Mouse (Mus musculus) lung, postnatal 0 days (tissue): ENCODE results near the gene Timm17a. TPM values are rescaled to one million over a fixed set of nuclear protein-coding genes. Genes with fewer than 3 reads are reported as not detected.

ENCODE experiments used
- ATAC-seq: fragments of 200-750 bp; cut with Nextera tagmentation; 2 replicates; pipeline ENCODE4 v1.8.0; 2017; ENCODE audit warnings: moderate library complexity
- DNase-seq: peaks from one replicate; pipeline ENCODE4 v3.0.0-alpha.2; 2016; ENCODE audit warnings: low spot score
- H3K27ac ChIP-seq: fragments of 300-500 bp; sonication (generic); 2 replicates; pipeline ENCODE4 v1.5.1; 2014; ENCODE audit warnings: antibody characterized with exemption, mild to moderate bottlenecking, low read length, mixed read lengths
- H3K27me3 ChIP-seq: fragments of 300-500 bp; sonication (generic); replicated peaks from 2 replicates; pipeline ENCODE4 v1.6.1; 2014; ENCODE audit warnings: low read length, mixed read lengths; ENCODE audit not compliant: insufficient read depth
- H3K36me3 ChIP-seq: fragments of 300-500 bp; sonication (generic); 2 replicates; pipeline ENCODE4 v1.6.1; 2014; ENCODE audit warnings: low read length, mixed read lengths; ENCODE audit not compliant: insufficient read depth
- H3K4me1 ChIP-seq: fragments of 300-500 bp; sonication (generic); 2 replicates; pipeline ENCODE4 v1.6.1; 2014; ENCODE audit warnings: antibody characterized with exemption, low read depth, low read length, mixed read lengths; ENCODE audit not compliant: insufficient read depth
- H3K4me2 ChIP-seq: fragments of 300-500 bp; sonication (generic); replicated peaks from 2 replicates; pipeline ENCODE4 v1.6.1; 2014; ENCODE audit warnings: low read depth, mild to moderate bottlenecking, low read length, moderate library complexity, mixed read lengths
- H3K4me3 ChIP-seq: fragments of 300-500 bp; sonication (generic); 2 replicates; pipeline ENCODE4 v1.5.1; 2014; ENCODE audit warnings: low read depth, low read length
- H3K9ac ChIP-seq: fragments of 300-500 bp; sonication (generic); replicated peaks from 2 replicates; pipeline ENCODE4 v1.6.1; 2014; ENCODE audit warnings: low read depth, mild to moderate bottlenecking
- H3K9me3 ChIP-seq: fragments of 300-500 bp; sonication (generic); 2 replicates; pipeline ENCODE4 v1.6.1; 2016; ENCODE audit warnings: low read length, mixed read lengths
- CTCF ChIP-seq: IDR thresholded peaks from 2 replicates; pipeline ENCODE4 v1.5.1; 2016; ENCODE audit warnings: antibody characterized with exemption, mild to moderate bottlenecking
- EP300 ChIP-seq: IDR thresholded peaks from 2 replicates; pipeline ENCODE4 v1.6.1; 2016; ENCODE audit warnings: antibody characterized with exemption, mild to moderate bottlenecking, control low read depth
- WGBS: fragments of 180-500 bp; shearing (Covaris S2); extraction: QIAGEN DNeasy Blood & Tissue Kit; methylation state at CpG from one replicate; pipeline ENCODE4 v1.1.7; 2014; 5-methylcytosine and 5-hydroxymethylcytosine counted together
- polyA plus RNA-seq: library from polyadenylated mRNA; unstranded; fragments of >200 nt; fragmentation: Nextera tagmentation; extraction: Ambion mirVana; gene quantifications from 2 replicates; pipeline ENCODE4 v1.2.1, GENCODE M21; 2015

The Timm17a gene
- polyA plus RNA-seq, 1 experiment from 2014 or later: 186 TPM

- Histone ChIP-seq H3K4me1 (peaks cover 5% of the 10 kb centered on the region; the same call in 1 of the 2 replicates), H3K4me2 (peak overlapping the region; percentile 57), H3K9me3 (no peaks in the 10 kb centered on the region), H3K27me3 (no peaks in the 10 kb centered on the region), H3K4me3 (peak overlapping the region; percentile 28; the same call in 1 of the 2 replicates), H3K36me3 (no peaks in the 10 kb centered on the region), H3K9ac (no peak overlapping the region), H3K27ac (no peak overlapping the region)
- TF ChIP-seq EP300 (no peak), CTCF (peak; percentile 63)
- DNase-seq: peak; percentile 75
- 68% methylated on average over 6 of the region's 6 CpGs for WGBS
- peak; percentile 18; the same call in 1 of the 2 replicates for ATAC-seq
Observed at GRCm38 (mm10) chr1:135256299-135256698, 57.3 kb downstream of the Timm17a start.

- no peaks in the 10 kb centered on the region for H3K27me3 ChIP-seq
- H3K4me3 ChIP-seq: no peak overlapping the region
- H3K27ac ChIP-seq: no peak overlapping the region
- no peak overlapping the region for H3K4me2 ChIP-seq
- no peak for TF ChIP-seq EP300
- no peak for TF ChIP-seq CTCF
- ATAC-seq (peak; percentile 56), DNase-seq (peak; percentile 81)
- 19% methylated on average over 4 of the region's 4 CpGs for WGBS
- H3K9me3 ChIP-seq: no peaks in the 10 kb centered on the region
- no peak overlapping the region for H3K9ac ChIP-seq
- no peaks in the 10 kb centered on the region for H3K36me3 ChIP-seq
- H3K4me1 ChIP-seq: peaks cover 5% of the 10 kb centered on the region; the same call in 1 of the 2 replicates
Observed at GRCm38 (mm10) chr1:135252854-135253253, 60.7 kb downstream of the Timm17a start.

GRCm38 (mm10) chr1:135251405-135251804 is 62.2 kb downstream of the Timm17a start:
- H3K4me2 ChIP-seq: no peak overlapping the region
- 69% methylated on average over 8 of the region's 8 CpGs for WGBS
- no peak for DNase-seq
- no peaks in the 10 kb centered on the region for H3K36me3 ChIP-seq
- no peak overlapping the region for H3K27ac ChIP-seq
- H3K9me3 ChIP-seq: no peaks in the 10 kb centered on the region
- H3K27me3 ChIP-seq: no peaks in the 10 kb centered on the region
- TF ChIP-seq EP300 (no peak), CTCF (no peak)
- no peak overlapping the region for H3K9ac ChIP-seq
- no peak overlapping the region for H3K4me3 ChIP-seq
- no peak for ATAC-seq
- H3K4me1 ChIP-seq: peaks cover 5% of the 10 kb centered on the region; the same call in 1 of the 2 replicates

- Histone ChIP-seq H3K9ac (no peak overlapping the region), H3K4me2 (no peak overlapping the region), H3K36me3 (no peaks in the 10 kb centered on the region), H3K9me3 (no peaks in the 10 kb centered on the region), H3K27ac (no peak overlapping the region; the same call in 1 of the 2 replicates), H3K4me1 (peaks cover 5% of the 10 kb centered on the region; the same call in 1 of the 2 replicates), H3K27me3 (no peaks in the 10 kb centered on the region), H3K4me3 (no peak overlapping the region)
- ATAC-seq: peak; percentile 37
- 54% methylated on average over 2 of the region's 3 CpGs for WGBS
- DNase-seq: peak; percentile 36
- TF ChIP-seq CTCF: no peak
- TF ChIP-seq EP300: no peak
Observed at GRCm38 (mm10) chr1:135250706-135251105, 62.9 kb downstream of the Timm17a start.

- peak; percentile 65; the same call in 1 of the 2 replicates for TF ChIP-seq EP300
- TF ChIP-seq CTCF: no peak
- H3K4me1 ChIP-seq: peaks cover 5% of the 10 kb centered on the region; the same call in 1 of the 2 replicates
- DNase-seq: peak; percentile 84
- whole genome bisulfite sequencing: 7% methylated on average over 15 of the region's 15 CpGs
- no peaks in the 10 kb centered on the region for H3K9me3 ChIP-seq
- H3K9ac ChIP-seq: no peak overlapping the region
- H3K4me3 ChIP-seq: no peak overlapping the region
- H3K4me2 ChIP-seq: no peak overlapping the region
- peak; percentile 90 for ATAC-seq
- H3K27me3 ChIP-seq: no peaks in the 10 kb centered on the region
- 0 out of 2 replicates have a peak overlapping the region, but pooled peaks have one; percentile 14 for H3K27ac ChIP-seq
- H3K36me3 ChIP-seq: no peaks in the 10 kb centered on the region
Observed at GRCm38 (mm10) chr1:135248434-135248850, 65.1 kb downstream of the Timm17a start.

Other genes with a start within 250 kb of the Timm17a start
- gene Lgr6, start 208.5 kb downstream of the Timm17a start, polyA plus RNA-seq: 2.9 and 3.9 TPM in 2 replicates
- 2.9 and 3.0 TPM in 2 replicates for gene Ptpn7, start 181.1 kb downstream of the Timm17a start, polyA plus RNA-seq
- gene Arl8a, start 167.0 kb downstream of the Timm17a start, polyA plus RNA-seq: 51.8 and 56.3 TPM in 2 replicates
- gene Gpr37l1, start 146.1 kb downstream of the Timm17a start, polyA plus RNA-seq: 0.06 and 0.19 TPM in 2 replicates
- 31.9 and 45.5 TPM in 2 replicates for gene Elf3, start 55.2 kb downstream of the Timm17a start, polyA plus RNA-seq
- gene Rnpep, start 29.7 kb downstream of the Timm17a start, polyA plus RNA-seq: 50.2 and 67.5 TPM in 2 replicates
- 2.6 and 2.8 TPM in 2 replicates for gene Lmod1, start 11.0 kb upstream of the Timm17a start, polyA plus RNA-seq
- 19.2 and 20.0 TPM in 2 replicates for gene Shisa4, start 61.5 kb upstream of the Timm17a start, polyA plus RNA-seq
- gene Ipo9, start 116.7 kb upstream of the Timm17a start, polyA plus RNA-seq: 26.1 and 30.7 TPM in 2 replicates